Mouse (Mus musculus) cerebellum, postnatal 14 days (tissue): ENCODE data around the gene Idh2.

ENCODE experiments used
- DNase-seq, 2 experiments: peaks; one replicate each; pipeline ENCODE4 v3.0.0; 2021; ENCODE audit warnings: mixed read lengths in 2 of 2

The Idh2 gene

DNA sequence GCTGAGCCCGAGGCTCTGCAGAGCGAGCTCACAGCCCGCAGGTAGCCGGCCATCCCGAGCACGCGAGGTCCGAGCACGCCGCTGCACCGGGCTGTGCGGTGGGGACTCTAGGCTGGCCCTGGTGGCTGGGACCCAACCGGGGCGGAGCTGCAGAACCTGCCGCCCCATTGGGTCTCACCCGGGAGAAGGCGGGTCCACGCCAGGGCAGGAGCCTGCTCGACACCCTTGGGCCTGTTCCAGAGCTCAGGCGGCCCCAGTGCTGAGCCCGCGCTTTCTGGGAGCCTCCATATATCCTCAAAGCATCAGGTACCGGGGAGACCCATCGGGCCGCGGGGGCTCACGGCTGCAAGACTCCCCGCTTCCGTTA, at the start of gene Idh2:
Idh2 (minus strand) TSS at position 169 of the 367 bp plus-strand sequence.
- peak; percentile 94 to 95 for DNase-seq

DNA sequence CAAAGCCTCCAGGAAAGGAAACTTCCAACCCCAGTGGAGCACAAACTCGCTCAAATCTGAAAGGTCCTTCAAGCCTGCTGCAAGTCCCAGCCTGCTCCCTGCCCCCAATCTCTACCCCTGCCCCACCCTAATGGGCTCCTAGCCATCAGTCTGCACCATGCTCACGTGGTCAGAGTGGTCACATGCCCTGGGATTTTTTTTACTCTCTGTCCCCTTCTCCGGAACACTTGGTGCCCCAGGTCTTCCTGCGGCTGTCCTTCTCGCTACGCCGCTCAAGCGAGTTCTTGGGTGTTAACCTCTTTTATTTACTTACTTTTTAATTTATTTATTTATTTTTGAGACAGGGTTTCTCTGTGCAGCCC, 45.7 kb upstream of the Idh2 start:
- DNase-seq, result peak in 1 of 2 experiments; percentile 68

DNA sequence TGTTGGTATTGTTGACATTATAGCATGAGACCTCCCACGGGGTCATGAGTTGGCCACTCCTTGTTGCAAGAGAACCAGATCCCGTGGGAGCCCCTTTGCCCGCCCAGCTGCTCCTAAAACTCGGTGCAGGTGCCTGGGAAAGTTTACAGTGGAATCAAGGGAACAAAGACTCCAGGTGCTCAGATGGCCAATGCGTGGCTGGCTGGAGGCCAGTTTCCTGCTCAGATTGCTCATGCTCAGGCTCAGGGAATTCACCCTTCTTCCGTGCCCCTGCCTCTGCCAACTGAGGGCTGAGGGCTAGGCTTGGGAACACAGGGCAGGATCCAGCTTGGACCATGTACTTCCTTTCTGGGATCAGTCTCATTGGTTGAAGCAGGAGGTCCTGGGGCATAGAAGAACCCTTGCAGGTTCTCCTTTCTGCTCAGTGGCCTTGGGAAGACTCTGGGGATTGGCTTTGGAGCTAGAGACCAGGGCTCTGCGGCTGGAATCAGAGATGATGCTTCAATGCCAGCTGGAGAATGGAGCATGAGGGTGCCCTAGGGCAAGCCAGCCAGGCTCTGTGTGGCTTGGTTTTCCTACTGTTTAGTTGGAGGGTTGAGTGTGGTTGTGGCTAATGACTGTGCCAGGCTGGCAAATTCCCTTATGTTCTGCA, 45.2 kb upstream of the Idh2 start:
- DNase-seq, result peak; percentile 46 to 50

DNA sequence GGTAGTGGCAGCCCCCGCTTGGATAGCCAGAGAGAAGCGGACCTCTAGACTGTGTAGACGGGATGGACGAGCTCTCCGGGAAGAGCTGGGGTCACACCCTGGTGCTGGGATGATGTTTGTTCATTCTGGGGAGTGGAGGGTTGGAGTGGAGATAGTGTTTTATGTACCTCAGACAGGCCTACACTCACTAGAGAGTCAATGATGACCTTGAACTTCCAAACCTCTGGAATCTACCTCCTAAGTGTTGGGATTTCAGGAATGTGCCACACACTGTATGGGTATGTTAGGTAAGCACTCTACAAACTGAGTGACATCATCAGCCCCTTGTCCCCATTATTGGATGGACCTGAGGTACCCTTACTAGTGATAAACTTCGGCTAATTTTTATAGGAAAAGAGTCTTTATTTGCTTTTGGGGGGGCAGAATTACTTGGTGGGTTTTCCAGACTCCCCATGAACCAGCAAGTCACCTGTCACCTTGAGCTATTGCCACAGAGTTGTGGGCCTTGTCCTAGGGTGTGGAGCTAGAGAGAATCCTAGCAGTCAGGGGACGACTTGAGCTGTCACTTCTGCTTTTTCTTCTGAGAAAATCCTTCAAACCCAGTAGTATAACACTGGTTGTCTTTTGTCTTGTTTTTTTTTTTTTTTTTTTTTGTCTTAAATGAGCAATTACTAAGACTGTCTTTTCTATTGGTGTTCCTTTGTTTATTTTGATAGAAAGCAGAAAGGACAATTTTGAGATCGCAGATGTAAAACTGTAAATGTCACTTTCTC, 43.5 kb upstream of the Idh2 start:
- DNase-seq, result no peak

DNA sequence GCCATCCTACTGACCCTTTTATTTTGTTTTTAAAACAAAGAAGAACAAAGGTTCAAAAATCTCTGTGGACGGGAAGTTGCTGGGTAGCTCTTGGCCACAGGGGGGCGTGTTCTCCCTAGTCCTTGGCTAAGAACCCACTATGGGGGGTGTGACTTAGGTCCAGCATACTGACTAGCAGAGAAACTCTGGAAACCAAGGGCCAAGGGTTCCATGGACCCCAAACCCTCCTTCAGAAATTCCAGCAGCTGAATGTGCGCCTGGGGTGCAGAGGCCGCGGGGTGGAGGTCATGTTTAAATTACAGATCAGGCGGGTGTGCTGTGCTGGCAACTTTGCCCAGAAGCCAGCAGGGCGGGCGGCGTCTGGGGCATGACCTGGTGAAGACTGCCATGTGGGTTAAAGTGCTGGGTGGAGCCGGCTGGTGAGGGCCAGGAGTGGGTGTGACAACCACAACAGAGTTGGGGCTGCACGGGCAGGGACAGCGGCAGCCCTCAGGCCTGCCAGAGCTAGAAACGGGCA, 41.6 kb upstream of the Idh2 start:
- DNase-seq, result peak; percentile 41 to 69

DNA sequence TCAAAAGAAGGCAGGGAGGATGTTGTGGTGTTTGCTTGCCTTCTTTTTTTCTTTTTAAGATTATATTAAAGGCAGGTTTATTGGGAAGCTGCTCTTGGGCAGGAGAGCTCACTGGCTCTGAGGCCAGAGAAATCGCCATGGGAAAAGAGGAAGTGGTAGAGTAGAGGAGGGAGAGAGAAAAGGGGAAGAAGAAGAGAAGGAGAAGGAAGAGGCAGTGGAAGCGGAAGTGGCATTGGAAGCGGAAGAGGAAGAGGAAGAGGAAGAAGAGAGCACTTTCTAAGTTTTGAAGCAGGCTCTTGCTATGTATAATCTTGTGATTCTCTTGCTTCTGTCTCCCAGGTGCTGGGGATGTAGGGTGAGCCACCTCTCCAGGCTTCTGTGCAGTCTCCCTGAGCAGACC, 39.5 kb upstream of the Idh2 start:
- DNase-seq, result no peak

DNA sequence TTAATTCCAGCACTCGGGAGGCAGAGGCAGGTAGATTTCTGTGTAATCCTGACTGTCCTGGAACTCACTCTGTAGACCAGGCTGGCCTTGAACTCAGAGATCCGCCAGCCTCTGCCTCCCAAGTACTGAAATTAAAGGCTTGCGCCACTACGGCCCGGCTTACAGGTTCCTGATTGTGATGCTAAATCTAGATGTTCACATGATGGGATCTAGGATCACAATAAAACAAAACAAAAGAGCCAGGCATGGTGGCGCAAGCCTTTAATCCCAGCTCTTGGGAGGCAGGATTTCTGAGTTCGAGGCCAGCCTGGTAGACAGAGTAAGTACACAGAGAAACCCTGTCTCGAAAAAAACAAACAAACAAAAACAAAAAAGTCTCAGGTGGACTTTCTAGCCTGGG, 37.6 kb upstream of the Idh2 start:
- no peak for DNase-seq

DNA sequence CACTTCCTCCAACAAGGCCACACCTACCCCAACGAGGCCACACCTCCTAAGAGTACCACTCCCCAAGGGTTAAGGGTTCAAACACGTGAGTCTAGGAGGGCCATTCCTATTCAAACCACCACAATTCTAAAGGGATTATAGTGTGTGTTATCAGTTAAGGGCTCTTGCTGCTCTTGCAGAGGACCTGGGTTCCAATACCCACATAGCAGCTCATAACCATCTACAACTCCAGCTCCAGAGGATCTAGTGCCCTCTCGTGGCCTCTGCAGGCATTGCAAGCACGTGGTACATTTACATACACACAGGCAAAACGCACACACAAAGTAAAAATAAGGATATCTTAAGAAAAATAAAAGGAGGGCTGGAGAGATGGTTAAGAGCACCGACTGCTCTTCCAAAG, 37.0 kb upstream of the Idh2 start:
- DNase-seq, result peak in 1 of 2 experiments; percentile 53

DNA sequence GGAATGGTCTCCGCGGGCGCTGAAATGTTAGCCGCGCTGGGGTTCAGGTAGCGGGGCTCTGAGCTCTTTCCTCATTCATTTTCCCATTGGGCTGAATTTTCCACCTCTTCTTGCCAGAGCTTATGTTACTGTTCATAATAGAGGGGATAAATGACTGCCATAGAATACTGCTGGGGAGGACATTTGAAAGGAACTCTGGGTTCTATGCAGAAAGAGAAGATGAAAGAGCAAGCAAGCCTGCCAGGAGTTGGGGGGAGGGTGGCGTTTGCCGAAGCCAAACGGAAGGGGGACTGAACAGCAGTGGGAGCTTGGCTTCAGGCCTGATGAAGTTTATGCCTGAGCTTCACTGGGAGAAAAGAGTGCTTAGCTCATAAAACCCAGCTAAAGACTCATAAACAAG, 34.2 kb upstream of the Idh2 start:
- peak; percentile 55 to 58 for DNase-seq

DNA sequence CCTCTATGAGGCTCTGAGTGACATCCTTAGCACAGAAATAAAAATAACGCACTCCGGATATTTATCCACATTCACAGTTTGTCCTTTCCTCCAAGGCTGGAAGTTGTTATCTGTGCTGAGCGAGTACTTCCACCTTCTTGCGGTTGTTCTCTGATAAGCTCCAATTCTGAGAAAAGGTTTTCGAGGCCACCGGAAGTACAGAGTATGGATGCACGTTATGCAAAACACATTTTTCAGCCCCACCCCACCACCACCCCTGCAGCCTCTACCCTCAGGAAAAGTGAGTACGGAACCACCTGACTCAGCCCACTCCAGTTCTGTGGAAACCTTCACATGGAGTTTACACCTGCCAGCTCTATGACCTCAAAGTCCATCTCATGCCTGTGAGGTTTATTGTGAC, 30.9 kb upstream of the Idh2 start:
- DNase-seq, result no peak

DNA sequence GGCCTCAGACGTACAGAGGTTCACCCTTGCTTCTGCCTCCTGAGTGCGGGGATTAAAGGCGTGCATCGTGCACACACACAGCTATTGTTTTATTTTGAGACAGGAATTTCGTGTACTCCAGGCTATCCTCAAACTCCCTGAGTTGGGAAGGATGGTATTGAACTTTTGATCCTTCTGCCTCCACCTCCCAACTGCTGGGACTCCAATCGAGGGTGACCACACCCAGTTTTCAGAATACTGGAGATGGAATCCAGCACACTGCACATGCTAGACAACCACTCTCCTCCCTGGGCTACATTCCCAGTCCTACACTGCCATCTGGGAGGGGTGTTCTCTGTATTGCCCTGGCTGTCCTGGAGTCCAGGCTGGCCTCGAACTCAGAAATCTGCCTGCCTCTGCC, 29.5 kb upstream of the Idh2 start:
- no peak for DNase-seq

DNA sequence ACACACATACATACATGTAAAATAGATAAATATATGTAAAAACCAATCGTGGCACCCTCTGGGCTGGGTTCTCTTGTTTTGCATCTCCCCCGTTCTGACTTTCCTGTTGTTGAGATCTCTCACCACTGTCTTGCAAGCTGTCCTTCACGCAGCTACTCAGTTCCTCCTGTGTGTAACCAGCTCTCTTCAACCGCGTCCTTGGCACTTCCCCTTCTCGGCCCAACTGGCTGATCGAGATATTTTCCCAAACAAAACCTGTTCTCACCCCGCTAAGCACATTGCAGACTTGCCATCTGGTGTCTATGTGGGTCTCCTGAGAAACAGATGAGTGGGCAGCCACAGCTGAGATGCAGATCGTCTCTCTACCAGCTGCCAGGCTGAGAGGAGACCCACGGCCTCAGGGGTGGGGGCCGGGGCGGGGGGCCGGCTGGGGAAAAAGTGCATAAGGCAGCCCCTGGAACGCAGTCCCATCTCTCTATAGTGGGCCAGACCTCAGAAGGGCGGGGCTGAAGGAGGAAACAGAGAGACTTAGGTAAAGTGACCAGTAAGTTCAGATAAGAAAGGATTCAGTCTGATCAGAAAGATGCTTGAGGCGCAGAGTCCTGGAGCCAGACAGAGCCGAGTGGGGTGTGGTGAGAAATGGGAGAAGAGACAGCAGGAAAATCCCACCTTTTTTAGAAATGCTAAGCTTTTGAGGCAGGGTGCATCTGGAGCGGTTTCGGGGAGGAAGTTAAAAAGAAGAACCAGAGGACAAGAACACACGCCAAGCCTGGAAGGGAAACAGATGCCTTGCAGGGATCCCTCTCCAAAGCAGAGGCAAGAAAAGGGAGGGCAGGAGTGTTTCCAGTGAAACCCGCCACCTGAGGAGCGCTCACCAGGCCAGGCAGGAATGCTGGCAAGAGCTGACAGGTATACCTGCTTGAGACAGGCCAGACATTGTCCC, 28.4 kb upstream of the Idh2 start:
- peak; percentile 66 to 68 for DNase-seq

DNA sequence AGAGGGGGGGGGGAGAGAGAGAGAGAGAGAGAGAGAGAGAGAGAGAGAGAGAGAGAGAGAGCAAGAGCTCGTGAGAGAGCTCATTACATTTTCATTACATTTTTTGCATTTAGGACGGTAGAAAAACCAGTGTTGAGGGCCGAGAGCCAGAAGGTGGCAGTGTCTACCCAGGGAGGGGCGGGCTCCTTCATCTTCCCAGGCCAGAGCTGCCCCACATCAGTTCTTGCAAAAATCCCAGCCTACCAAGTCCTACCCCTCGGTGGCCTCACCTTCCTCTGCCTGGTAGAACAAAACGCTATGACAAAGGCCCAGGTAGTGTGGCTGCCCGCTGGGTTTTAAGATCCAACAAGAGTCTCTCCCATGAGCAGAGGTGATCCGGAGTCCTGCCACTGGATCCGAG, 25.6 kb upstream of the Idh2 start:
- peak; percentile 80 to 85 for DNase-seq

DNA sequence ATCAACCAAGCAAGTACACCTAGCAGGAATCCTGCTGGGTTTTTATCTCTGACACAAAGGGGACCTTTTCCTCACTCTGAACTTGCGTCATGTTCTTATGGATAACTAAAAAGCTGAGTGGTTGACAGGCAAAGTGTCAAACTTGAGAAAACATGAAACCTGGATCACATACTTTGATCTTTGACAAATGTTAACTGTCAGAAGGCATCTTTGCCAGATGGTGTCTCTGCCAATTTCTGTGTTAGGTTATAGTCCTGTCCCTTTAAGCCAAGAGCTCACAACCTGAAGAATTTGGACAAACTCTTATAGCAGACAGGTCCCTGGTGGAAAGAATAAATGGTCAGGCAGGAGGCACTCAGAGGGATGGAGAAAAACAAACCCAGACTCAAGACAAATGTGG, 23.2 kb upstream of the Idh2 start:
- DNase-seq, result no peak

DNA sequence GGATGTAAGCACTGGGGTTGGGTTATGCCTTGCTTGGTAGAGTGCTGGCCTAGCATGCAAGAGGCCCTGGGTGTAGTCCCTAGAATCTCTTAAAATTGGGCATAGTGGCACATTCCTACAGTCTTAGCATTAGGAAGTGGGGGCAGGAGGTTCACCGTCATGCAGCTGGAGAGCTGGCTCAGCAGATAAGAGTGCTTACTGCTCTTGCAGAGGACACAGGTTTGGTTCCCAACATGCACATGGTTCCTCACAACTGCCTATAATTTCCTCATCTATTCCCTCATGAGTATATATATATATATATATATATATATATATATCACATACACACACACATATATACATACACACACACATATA, 20.0 kb upstream of the Idh2 start:
- no peak for DNase-seq

DNA sequence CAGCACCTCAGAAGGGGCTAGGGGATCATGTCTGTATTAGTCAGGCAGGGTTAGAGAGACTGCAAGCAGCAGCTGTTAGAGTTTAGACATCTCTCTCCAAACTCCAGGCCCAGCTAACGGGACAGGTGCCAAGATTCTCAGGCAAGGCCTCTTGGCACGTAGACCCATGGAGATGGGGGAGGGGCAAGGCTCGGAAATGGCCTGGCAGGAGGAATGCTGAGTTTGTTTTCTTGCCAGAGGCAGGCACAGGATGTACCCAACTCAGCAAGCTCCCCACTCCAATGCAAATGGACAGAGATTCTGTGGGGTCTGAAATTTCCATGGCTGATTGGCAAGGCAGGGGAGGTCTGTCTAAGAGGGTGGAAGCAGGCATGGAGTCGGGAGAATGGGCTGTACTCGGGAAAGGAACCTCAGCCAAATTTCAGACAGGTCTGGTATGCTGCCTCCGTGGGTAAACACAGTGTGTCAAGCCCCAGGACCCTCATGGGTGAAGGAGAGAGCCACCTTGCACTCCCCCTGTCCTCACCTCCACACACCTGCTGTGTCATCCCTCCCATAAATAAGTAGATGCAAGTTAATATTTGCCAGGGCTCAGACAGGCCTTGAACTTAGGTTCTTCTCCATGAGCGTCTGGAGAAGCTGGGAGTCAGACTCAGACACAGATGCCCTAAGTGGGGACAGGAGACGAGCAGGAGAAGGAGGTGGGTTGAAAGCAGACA, 19.4 kb upstream of the Idh2 start:
- DNase-seq, result peak; percentile 88 to 93

DNA sequence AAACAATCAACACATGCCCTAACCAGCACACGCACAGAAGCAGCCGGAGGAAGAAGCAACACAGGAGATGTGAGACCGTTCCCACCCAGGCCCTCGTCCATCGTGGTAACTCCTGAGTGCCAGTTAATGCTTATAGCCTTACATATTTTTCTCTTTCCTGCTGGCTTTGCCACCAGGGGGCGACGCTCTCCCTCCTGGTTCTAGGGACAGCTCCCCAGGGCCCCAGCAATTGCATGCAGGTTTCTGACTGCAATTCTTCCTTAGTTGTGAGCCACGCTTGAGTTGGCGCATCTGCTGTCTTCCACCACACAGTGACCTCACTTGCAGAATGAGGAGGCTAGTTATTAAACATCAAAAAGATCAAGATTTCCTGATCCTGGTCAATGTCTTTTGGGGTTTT, 17.3 kb upstream of the Idh2 start:
- peak; percentile 57 to 69 for DNase-seq

DNA sequence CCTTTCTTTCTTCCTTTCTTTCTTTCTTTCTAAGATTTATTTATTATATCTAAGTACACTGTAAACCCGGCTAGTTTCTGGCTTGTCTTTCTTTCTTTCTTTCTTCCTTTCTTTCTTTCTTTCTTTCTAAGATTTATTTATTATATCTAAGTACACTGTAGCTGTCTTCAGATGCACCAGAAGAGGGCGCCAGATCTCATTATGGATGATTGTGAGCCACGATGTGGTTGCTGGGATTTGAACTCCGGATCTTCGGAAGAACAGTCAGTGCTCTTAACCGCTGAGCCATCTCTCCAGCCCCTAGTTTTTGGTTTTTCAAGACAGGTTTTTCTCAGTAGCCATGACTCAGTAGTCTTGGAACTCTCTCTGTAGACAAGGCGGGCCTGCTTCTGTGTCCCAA, 16.1 kb upstream of the Idh2 start:
- peak in 1 of 2 experiments; percentile 20 for DNase-seq

DNA sequence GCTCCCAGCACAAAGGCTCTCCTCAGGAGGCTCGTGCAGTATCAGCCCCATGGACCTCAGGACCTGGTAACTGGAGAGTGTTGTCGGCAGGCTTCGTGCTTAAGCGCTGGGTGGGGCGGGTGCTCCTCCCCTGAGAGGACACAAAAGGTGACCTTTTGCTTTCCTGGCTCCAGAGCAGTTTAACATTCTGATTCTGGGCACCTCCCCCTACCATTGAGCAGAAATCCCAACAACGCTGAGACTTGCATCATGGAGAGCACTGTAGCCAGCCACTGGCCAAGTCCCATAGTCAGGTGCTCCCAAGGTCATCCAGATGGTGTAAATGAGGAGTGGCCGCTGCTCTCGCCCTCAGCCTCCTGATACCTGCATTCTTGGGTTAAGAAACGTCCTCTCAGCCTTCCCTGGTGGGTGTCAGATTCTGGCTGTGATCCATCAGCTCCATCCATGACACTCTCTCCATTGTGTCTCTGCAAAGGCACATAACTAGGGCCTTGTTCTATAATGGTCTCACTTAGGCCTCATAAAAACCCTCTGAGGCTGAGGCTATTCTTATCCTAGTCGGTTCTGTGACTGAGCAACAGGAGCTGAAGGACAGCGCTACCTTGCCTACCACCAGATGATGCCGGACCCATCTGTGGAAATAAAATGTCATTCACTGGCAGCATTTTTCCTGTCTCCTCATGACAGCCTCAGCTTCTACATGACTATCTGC, 15.3 kb upstream of the Idh2 start:
- no peak for DNase-seq

DNA sequence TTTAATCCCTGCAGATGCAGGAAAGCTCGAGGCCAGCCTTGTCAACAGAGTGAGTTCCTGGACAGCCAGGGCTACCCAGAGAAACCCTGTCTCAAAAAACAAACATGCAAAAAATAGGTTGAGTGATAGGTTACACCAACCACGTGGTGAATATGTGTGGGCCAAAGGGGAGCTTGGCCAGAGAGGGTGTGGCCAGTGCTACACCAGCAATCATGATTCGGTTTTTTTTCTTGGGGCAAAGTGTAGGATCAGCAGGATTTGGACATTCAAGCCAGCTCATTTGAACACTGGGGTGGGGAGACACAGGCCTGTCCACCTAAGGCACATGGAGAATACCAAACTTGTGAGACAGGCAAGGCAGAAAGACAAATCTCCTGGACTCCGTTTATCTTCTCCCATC, 14.1 kb upstream of the Idh2 start:
- no peak for DNase-seq

DNA sequence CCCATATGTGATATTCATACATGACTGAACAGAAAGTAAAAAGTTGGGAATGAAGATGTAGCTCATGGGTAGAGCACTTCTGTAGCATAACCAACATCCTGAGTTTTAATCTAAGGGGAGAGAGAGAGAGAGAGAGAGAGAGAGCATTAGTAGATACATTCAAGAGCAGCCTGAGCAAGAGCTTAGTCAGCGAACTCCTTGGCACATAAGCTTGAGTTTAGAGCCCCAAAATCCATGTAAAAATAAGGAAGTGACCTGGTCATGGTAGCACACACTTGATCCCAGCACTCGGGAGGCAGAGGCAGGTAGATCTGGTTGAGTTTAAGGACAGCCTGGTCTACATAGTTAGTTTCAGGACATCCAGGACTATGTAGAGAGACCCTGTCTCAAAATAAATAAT, 8.5 kb upstream of the Idh2 start:
- DNase-seq, result no peak

DNA sequence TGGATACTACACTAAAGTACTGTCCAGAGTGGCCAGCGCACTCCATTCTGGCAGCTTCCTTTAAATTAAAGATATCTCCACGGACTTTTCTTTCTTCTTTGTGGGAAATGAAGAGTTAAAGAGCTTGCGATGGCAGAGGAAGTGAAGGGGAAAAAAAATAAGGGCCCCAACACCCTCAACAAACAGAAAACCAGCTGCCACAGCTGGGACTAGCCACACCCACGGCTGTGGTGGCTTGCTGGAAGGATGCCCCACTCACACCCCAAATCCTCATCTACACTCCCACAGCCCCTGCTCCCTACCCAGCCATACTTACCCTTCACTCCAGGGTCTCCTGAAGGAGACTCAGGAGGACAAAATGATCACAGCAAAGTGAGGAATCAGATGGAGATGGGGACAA, 7.9 kb upstream of the Idh2 start:
- DNase-seq, result no peak
